Mouse (Mus musculus): ENCODE measurements around the gene Mesp1. TPM values are rescaled to one million over a fixed set of nuclear protein-coding genes. Genes with fewer than 3 reads are reported as not detected.

The Mesp1 gene
- not detected for polyA plus RNA-seq (2017; shearing (Covaris generic))

DNA sequence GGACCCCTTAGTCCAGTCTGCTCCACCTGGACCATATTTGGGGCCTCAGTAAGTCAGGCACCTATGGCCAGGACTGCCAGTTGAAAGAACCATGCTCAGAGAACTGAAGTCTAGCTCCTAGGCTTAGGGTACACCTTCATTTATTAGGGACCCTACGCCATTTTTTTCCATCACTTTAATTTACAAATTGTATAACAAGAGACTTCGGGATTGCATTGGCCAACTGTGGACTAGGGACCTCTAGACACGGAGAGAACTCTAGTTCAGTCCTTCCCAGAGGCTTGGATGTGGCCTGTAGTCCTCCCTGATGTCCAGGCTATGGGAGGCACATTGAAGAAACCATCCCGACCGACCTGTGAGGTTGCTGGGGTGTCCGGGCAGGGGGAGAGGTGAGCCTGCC lies at the start of gene Mesp1:
TSS of gene Mesp1 (minus strand) at position 101 of the 400 bp plus-strand sequence.

DNA sequence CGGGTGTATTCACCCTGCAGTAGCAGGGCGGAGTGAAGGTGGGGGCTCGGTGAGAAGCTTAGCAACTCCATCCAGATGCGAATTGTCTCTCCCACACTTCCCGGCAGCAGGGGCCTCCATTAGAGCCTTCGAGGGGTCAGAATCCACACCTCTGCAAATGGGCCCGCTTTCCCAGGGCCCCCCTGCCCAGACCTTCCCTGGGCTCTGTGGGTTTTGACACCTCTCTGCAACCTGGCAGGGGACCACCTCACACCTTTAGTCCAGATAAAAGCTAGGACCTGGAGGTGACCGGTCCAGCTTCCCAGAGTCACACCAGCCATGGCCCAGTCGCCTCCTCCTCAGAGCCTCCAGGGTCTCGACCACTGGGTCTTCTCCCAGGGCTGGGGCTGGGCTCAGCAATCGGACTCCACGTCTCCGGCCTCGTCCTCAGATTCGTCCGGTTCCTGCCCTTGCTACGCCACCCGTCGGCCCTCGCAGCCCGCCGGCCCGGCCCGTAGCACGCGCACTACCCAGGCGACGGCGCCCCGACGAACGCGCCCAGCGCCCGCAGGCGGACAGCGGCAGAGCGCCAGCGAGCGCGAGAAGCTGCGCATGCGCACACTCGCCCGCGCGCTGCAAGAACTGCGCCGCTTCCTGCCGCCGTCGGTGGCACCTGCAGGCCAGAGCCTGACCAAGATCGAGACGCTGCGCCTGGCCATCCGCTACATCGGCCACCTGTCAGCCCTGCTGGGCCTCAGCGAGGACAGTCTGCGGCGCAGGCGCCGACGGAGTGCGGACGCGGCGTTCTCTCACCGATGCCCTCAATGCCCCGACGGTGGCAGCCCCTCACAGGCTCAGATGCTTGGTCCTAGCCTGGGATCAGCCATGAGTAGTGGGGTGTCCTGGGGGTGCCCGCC lies 17.3 kb upstream of the Mesp1 start, which contains the start of gene Mesp2:
TSS of gene Mesp2 (plus strand) at position 117 of the 896 bp plus-strand sequence.

DNA sequence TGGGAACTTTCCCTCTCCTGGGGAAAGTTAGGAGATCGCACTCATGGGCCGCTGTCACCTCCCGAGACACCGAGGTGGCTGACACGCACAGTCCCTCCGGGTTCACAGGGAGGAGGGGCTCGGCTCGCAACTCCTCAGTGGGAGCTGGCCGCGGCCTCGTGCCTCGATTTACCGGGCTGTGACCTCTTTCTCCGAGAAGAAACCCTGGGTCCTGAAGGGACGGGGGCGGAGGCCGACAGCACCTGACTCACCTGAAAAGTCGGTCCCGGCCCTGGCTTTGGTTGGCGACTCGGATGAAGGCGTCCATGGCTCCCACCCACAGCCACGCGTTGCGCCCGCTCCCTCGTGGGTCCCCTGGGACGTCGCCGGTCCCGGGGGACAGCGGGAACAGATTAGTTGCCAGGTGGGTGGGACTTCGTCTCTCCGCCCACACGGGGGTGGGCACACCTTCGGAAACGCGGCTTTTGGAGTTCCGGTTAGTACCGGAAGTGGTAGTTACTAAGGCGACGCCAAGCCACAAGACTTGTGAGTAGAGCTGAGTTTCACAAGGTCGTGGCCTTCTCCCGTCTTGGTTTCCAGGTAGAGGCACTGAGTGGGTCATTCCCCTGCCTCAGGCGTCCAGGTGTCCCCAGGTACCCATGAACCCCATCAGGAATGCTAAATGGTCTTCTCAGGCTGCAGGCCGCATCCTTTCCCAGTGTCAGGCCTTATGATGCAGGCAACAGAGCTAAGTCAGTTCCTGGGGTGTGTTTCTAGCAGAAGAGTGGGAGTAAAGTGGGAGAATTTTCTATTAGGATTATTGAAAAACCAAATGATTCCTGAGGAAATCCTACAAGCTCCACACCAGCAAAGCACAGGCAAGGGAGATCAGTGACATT lies 50.7 kb downstream of the Mesp1 start, which contains the start of the genes Pex11a and Wdr93:
TSS of gene Pex11a (minus strand) at position 473 of the 878 bp plus-strand sequence.
TSS of gene Wdr93 (plus strand) at position 505 of the 878 bp plus-strand sequence.

Other genes with a start within 250 kb of the Mesp1 start
- gene Rhcg, start 176.1 kb downstream of the Mesp1 start, polyA plus RNA-seq (2017; shearing (Covaris generic)), result not detected
- 0.71 TPM for gene Ticrr, start 133.6 kb downstream of the Mesp1 start, polyA plus RNA-seq (2017; shearing (Covaris generic))
- gene Kif7, start 78.1 kb downstream of the Mesp1 start, polyA plus RNA-seq (2017; shearing (Covaris generic)), result 0.92 TPM
- gene Plin1, start 60.9 kb downstream of the Mesp1 start, polyA plus RNA-seq (2017; shearing (Covaris generic)), result 0.21 TPM
- gene Pex11a, start 50.7 kb downstream of the Mesp1 start, polyA plus RNA-seq (2017; shearing (Covaris generic)), result 0.42 TPM
- gene Wdr93, start 50.6 kb downstream of the Mesp1 start, polyA plus RNA-seq (2017; shearing (Covaris generic)), result not detected
- gene Mesp2, start 16.9 kb upstream of the Mesp1 start, polyA plus RNA-seq (2017; shearing (Covaris generic)), result not detected
- not detected for gene Anpep, start 67.3 kb upstream of the Mesp1 start, polyA plus RNA-seq (2017; shearing (Covaris generic))
- gene Ap3s2, start 126.9 kb upstream of the Mesp1 start, polyA plus RNA-seq (2017; shearing (Covaris generic)), result 16.9 TPM
- gene Arpin, start 141.6 kb upstream of the Mesp1 start, polyA plus RNA-seq (2017; shearing (Covaris generic)), result not detected
- gene Zfp710, start 231.0 kb upstream of the Mesp1 start, polyA plus RNA-seq (2017; shearing (Covaris generic)), result 18.2 TPM

Measured in naive thymus-derived CD4-positive, alpha-beta T cell, adult 5 months (primary cell).